Mouse (Mus musculus) CH12.LX (cell line): Measurements from ENCODE around the gene Igfals. TPM values are rescaled to one million over a fixed set of nuclear protein-coding genes. Genes with fewer than 3 reads are reported as not detected.

Experiments
- DNase-seq: peaks from one replicate; pipeline ENCODE4 v3.0.0-alpha.2; 2013; ENCODE audit errors: extremely low read depth
- H3K27ac ChIP-seq: 2 replicates; pipeline ENCODE4 v1.5.1; 2012; ENCODE audit warnings: low read depth, mild to moderate bottlenecking, control low read depth, moderate library complexity; ENCODE audit not compliant: insufficient read depth
- H3K27me3 ChIP-seq: replicated peaks from 2 replicates; pipeline ENCODE3; 2012; ENCODE audit warnings: inconsistent platforms
- H3K36me3 ChIP-seq, 2 experiments: replicated peaks in 1 of 2; 2 replicates each; pipeline versions ENCODE3 to v1.6.1; 2012; ENCODE audit warnings: inconsistent platforms in 1 of 2, low read length in 1 of 2, mild to moderate bottlenecking in 1 of 2, mixed read lengths in 1 of 2, moderate library complexity in 1 of 2; ENCODE audit not compliant: control insufficient read depth in 1 of 2, insufficient read depth in 1 of 2
- H3K4me1 ChIP-seq, 2 experiments: 2 replicates each; pipeline ENCODE4 v1.6.1; 2012; ENCODE audit warnings: inconsistent platforms in 1 of 2, moderate library complexity in 1 of 2; ENCODE audit not compliant: insufficient read depth in 2 of 2, control insufficient read depth in 1 of 2
- H3K4me2 ChIP-seq: 2 replicates; pipeline ENCODE4 v1.6.1; 2012; ENCODE audit warnings: low read depth, mild to moderate bottlenecking, control low read depth; ENCODE audit not compliant: poor library complexity, insufficient read depth, severe bottlenecking
- H3K4me3 ChIP-seq, 3 experiments: fragments of 150-350 bp in 1 of 3; sonication (generic) in 1 of 3; replicated peaks in 1 of 3; 2 replicates each; pipeline versions ENCODE3 to v1.5.1; 2011 to 2012; ENCODE audit warnings: low read depth in 2 of 3, low read length in 2 of 3, mild to moderate bottlenecking in 2 of 3, moderate library complexity in 2 of 3, control low read depth in 1 of 3, improper control_type of control experiment in 1 of 3, inconsistent platforms in 1 of 3, mixed read lengths in 1 of 3; ENCODE audit not compliant: poor library complexity in 1 of 3
- H3K79me2 ChIP-seq: replicated peaks from 2 replicates; pipeline ENCODE4 v1.6.1; 2012; ENCODE audit warnings: mild to moderate bottlenecking, moderate library complexity; ENCODE audit not compliant: control insufficient read depth, poor library complexity, insufficient read depth, severe bottlenecking; ENCODE audit errors: extremely low read depth
- H3K9ac ChIP-seq: 2 replicates; pipeline ENCODE4 v1.6.1; 2012; ENCODE audit warnings: low read depth, mild to moderate bottlenecking, control low read depth, moderate library complexity; ENCODE audit not compliant: insufficient read depth
- H3K9me3 ChIP-seq: replicated peaks from 2 replicates; pipeline ENCODE3; 2012; ENCODE audit warnings: low read length, inconsistent platforms, mixed read lengths
- ELF1 ChIP-seq: IDR thresholded peaks from 2 replicates; pipeline ENCODE4 v1.6.1; 2014; ENCODE audit warnings: low read depth, mild to moderate bottlenecking, inconsistent platforms, low read length, improper control_type of control experiment
- EP300 ChIP-seq: IDR thresholded peaks from 2 replicates; pipeline ENCODE4 v1.6.1; 2011; ENCODE audit warnings: low read length, improper control_type of control experiment
- ETS1 ChIP-seq: conservative IDR thresholded peaks from 2 replicates; pipeline ENCODE4 v1.6.1; 2012; ENCODE audit warnings: low read depth, mild to moderate bottlenecking, inconsistent platforms, low read length, improper control_type of control experiment, moderate library complexity
- GABPA ChIP-seq: IDR thresholded peaks from 2 replicates; pipeline ENCODE4 v1.6.1; 2012; ENCODE audit warnings: low read depth, low read length, improper control_type of control experiment, inconsistent platforms; ENCODE audit not compliant: insufficient replicate concordance
- HCFC1 ChIP-seq: IDR thresholded peaks from 2 replicates; pipeline ENCODE4 v1.6.1; 2012; ENCODE audit warnings: low read depth, mild to moderate bottlenecking, inconsistent platforms, low read length, improper control_type of control experiment
- JUN ChIP-seq: IDR thresholded peaks from 2 replicates; pipeline ENCODE4 v1.6.1; 2011; ENCODE audit warnings: low read depth, mild to moderate bottlenecking, low read length, improper control_type of control experiment, moderate library complexity; ENCODE audit not compliant: insufficient read depth
- KAT2A ChIP-seq: IDR thresholded peaks from 2 replicates; pipeline ENCODE4 v1.6.1; 2012; ENCODE audit warnings: low read length, improper control_type of control experiment, inconsistent platforms; ENCODE audit not compliant: insufficient replicate concordance
- MAFK ChIP-seq: IDR thresholded peaks from 2 replicates; pipeline ENCODE4 v1.6.1; 2011; ENCODE audit warnings: low read length, improper control_type of control experiment; ENCODE audit not compliant: insufficient replicate concordance
- MEF2A ChIP-seq: IDR thresholded peaks from 2 replicates; pipeline ENCODE4 v1.6.1; 2014; ENCODE audit warnings: low read depth, mild to moderate bottlenecking, inconsistent platforms, low read length, improper control_type of control experiment, borderline replicate concordance
- MXI1 ChIP-seq: IDR thresholded peaks from 2 replicates; pipeline ENCODE4 v1.6.1; 2011; ENCODE audit warnings: mild to moderate bottlenecking, low read depth, low read length, improper control_type of control experiment
- NELFE ChIP-seq: IDR thresholded peaks from 2 replicates; pipeline ENCODE4 v1.6.1; 2011; ENCODE audit warnings: low read depth, low read length, improper control_type of control experiment
- NRF1 ChIP-seq: IDR thresholded peaks from 2 replicates; pipeline ENCODE4 v1.6.1; 2014; ENCODE audit warnings: low read depth, mild to moderate bottlenecking, inconsistent platforms, low read length, improper control_type of control experiment, moderate library complexity
- POLR2AphosphoS2 ChIP-seq: IDR thresholded peaks from 2 replicates; pipeline ENCODE4 v1.6.1; 2011; ENCODE audit warnings: low read depth, low read length, improper control_type of control experiment
- RAD21 ChIP-seq: IDR thresholded peaks from 2 replicates; pipeline ENCODE4 v1.6.1; 2011; ENCODE audit warnings: low read depth, mild to moderate bottlenecking, low read length, improper control_type of control experiment, moderate library complexity
- SIN3A ChIP-seq: IDR thresholded peaks from 2 replicates; pipeline ENCODE4 v1.6.1; 2012; ENCODE audit warnings: low read length, improper control_type of control experiment, inconsistent platforms
- TBP ChIP-seq: conservative IDR thresholded peaks from 2 replicates; pipeline ENCODE4 v1.6.1; 2011; ENCODE audit warnings: low read depth, low read length, improper control_type of control experiment
- UBTF ChIP-seq: IDR thresholded peaks from 2 replicates; pipeline ENCODE4 v1.6.1; 2012; ENCODE audit warnings: low read depth, mild to moderate bottlenecking, inconsistent platforms, low read length, improper control_type of control experiment, moderate library complexity
- USF1 ChIP-seq: IDR thresholded peaks from 2 replicates; pipeline ENCODE4 v1.6.1; 2014; ENCODE audit warnings: low read depth, mild to moderate bottlenecking, inconsistent platforms, low read length, improper control_type of control experiment
- dilution Hi-C: fragments of 300-500 bp; cut with MboI; formaldehyde crosslinking; loops from 2 replicates; pipeline ENCODE4 v1.14.3; 2020; ENCODE audit warnings: low sequenced_read_pairs; ENCODE audit not compliant: extremely low pct_unique_long_range_greater_than_20kb, extremely low pct_ligation_motif_present
- in situ Hi-C: fragments of 300-500 bp; cut with MboI; formaldehyde crosslinking; loops from 3 replicates; pipeline ENCODE4 v1.14.3; 2019; ENCODE audit warnings: low sequenced_read_pairs, low pct_ligation_motif_present, low pct_unique_long_range_greater_than_20kb, mixed read lengths
- polyA plus RNA-seq: library from polyadenylated mRNA; unstranded; fragments of >175 nt; gene quantifications from 2 replicates; pipeline ENCODE4 v1.2.1, GENCODE M21; 2012; ENCODE audit warnings: low read depth; ENCODE audit not compliant: insufficient read length
- total RNA-seq, 2 experiments: library from RNA; depleted of rRNA; stranded (reverse); fragments of 300-350 nt in 1 of 2; fragments of >200 nt in 1 of 2; gene quantifications; 2 replicates each; pipeline ENCODE4 v1.2.3; 2012 to 2014

The Igfals gene
- total and polyA plus RNA-seq, 3 experiments: 5.0 to 9.8 (median 6.3) TPM

DNA sequence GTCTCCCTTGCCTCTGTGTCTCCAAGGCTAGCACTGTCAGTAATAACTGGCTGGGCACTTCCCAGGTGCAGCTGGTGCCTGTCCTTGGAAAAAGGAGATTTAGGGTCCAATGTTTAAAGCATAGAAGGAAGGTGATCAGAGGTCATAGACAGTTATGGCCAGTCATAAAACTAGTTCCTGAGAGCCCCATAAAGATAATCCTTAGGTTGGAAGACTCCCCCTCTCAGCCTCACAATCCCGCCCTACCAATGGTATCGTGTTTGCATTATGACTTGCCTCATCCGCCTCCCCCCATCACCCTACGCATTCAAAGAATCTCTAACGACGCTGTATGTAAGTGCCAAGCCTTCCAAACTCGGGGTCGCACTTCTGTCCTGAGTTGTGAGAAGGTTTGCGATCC lies 21.3 kb upstream of the Igfals start (continued):
- TF ChIP-seq MEF2A: no peak
- TF ChIP-seq, all 38 proteins: peak for 0

DNA sequence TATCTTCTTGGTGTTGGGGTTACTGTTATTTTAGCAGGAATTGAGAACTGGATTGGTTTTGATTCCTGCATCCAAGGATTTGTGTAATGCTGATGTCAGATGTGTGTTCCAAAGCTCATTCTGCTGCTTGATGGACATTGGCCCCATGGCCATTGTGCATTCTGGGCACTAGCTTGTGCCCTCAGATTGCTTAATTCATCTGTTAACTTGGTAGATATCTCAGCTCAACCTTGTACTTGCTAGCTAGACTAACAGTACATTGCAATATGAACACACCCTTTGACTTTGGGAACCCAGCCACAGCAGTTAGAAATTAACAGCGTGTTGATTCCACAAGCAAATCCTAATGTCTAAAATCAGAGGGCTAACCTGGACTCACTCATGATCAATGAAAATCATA lies 18.4 kb upstream of the Igfals start:
- Histone ChIP-seq H3K4me2 (no peak overlapping the region), H3K9ac (no peak overlapping the region), H3K79me2 (no peaks in the 10 kb centered on the region), H3K27ac (no peak overlapping the region), H3K36me3 (peaks cover 0 to 5% of the 10 kb centered on the region in 2 experiments), H3K9me3 (no peaks in the 10 kb centered on the region), H3K27me3 (peaks cover 10% of the 10 kb centered on the region), H3K4me3 (no peak overlapping the region), H3K4me1 (peaks cover 0 to 25% of the 10 kb centered on the region in 2 experiments; a peak in 2 of 4 replicates)
- dilution Hi-C loops: no loop called here
- TF ChIP-seq UBTF: no peak
- no peak for TF ChIP-seq GABPA
- TF ChIP-seq NELFE: no peak
- TF ChIP-seq KAT2A: no peak
- no peak for TF ChIP-seq POLR2AphosphoS2
- no peak for TF ChIP-seq HCFC1
- no peak for TF ChIP-seq EP300
- TF ChIP-seq SIN3A: no peak
- TF ChIP-seq ELF1: no peak
- in situ Hi-C loops: no loop called here
- no peak for DNase-seq

DNA sequence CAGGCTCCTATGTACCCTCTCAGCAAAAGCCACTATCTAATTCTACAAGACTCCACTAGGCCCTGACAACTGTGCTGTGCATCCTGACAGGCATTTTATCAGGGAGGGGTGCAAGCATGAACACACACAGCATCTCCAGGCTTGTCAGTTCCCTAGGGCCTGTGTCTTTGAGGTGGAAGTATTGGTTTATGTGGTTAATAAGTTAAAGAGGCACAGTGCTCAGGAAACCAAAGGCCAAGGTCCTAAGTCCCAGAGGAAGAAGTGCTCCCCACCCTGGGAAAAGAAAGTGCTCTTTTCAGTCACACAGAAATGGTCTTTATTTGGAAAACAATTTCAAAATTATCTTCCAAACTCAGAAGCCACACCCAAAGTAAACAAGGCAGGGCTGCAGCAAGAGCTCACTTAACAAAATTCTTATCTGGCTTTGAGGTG lies 17.2 kb upstream of the Igfals start:
- Histone ChIP-seq H3K27me3 (peaks cover 10% of the 10 kb centered on the region), H3K4me1 (peaks cover 0 to 25% of the 10 kb centered on the region in 2 experiments; a peak in 2 of 4 replicates), H3K27ac (no peak overlapping the region), H3K9ac (no peak overlapping the region; the same call in 1 of the 2 replicates), H3K9me3 (no peaks in the 10 kb centered on the region), H3K36me3 (peaks cover 8 to 16% of the 10 kb centered on the region in 2 experiments), H3K4me2 (peak overlapping the region; percentile 42), H3K4me3 (peak overlapping the region in 2 of 3 experiments; percentile 74 to 75), H3K79me2 (no peaks in the 10 kb centered on the region)
- dilution Hi-C loops (no loop called here), in situ Hi-C loops (no loop called here)
- DNase-seq: no peak
- TF ChIP-seq POLR2AphosphoS2 (no peak), NRF1 (no peak), TBP (no peak), MXI1 (no peak), ETS1 (no peak), JUN (no peak), RAD21 (no peak), GABPA (no peak), USF1 (no peak), EP300 (no peak), MAFK (no peak)
